Mouse (Mus musculus): ENCODE measurements at regions not wholly inside any gene's neighbourhood (a gene's known extent, or its start where the extent isn't known, plus 50 kb on each side); places are given as distances from the start of the nearest gene placed in this dataset.
"Not testable (repeated sequence)": the region's sequence is repeated elsewhere in the genome, so short reads cannot be mapped to it uniquely, and the experiment has no call there.

DNA sequence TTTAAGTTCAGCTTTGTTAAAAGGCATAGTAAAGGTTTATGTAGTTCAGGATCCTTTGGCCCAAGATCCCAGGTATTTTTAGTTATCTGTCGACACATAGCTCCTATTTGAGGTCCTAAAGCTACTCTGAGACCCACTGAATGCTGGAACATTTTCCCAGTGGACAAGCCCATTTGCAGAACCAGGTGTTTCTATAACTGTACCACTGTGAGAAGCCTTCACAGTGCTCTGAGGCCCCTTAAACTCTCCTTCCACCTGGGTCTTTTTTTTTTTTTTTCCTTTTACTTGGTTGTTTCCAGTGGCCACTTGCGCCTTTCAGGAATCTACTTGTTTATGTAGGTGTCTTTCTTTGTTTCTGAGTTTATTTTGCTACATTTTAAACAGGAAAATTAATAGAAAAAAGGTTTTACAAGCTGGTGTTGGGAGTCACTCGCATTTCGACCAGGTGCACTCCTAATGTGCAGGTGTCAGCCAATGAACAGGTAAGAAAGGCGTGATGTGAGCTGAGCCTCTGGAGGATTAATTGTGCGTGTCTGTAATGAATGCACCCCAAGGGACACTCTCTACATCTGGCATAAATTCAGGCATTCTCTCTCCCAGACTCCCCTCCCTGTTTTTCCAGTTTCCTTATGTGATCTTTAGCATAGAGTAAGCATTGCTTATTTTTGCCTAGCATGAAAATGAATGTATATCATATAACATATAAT is 310.3 kb upstream of the Hand2 start:
- Histone ChIP-seq H3K4me3 (ENCODE audit: insufficient read depth, low read depth, low read length) (no peak overlapping the region), H3K4me1 (ENCODE audit: control insufficient read depth, insufficient read depth, low read length) (no peaks in the 10 kb centered on the region), H3K36me3 (ENCODE audit: control insufficient read depth, insufficient read depth, low read length) (no peaks in the 10 kb centered on the region), H3K27me3 (replicated peaks; ENCODE audit: control insufficient read depth, insufficient read depth, low read length) (no peaks in the 10 kb centered on the region), H3K27ac (ENCODE audit: insufficient read depth, low read depth, low read length) (no peak overlapping the region)
- no peak for TF ChIP-seq CTCF (conservative IDR thresholded peaks at IDR 0.05; ENCODE audit: insufficient read depth, insufficient read length, low read depth, low read length)
- no peak for TF ChIP-seq POLR2A (IDR thresholded peaks at IDR 0.05; ENCODE audit: low read depth, low read length)
- DNase-seq: no peak
- 46% methylated on average over 6 of the region's 6 CpGs for WGBS

- Histone ChIP-seq H3K4me3 (ENCODE audit: insufficient read depth, low read depth, low read length) (no peak overlapping the region), H3K4me1 (ENCODE audit: control insufficient read depth, insufficient read depth, low read length) (no peaks in the 10 kb centered on the region), H3K27ac (ENCODE audit: insufficient read depth, low read depth, low read length) (no peak overlapping the region), H3K36me3 (ENCODE audit: control insufficient read depth, insufficient read depth, low read length) (no peaks in the 10 kb centered on the region), H3K27me3 (replicated peaks; ENCODE audit: control insufficient read depth, insufficient read depth, low read length) (no peaks in the 10 kb centered on the region)
- 74% methylated on average over 3 of the region's 3 CpGs for WGBS
- no peak for TF ChIP-seq POLR2A (IDR thresholded peaks at IDR 0.05; ENCODE audit: low read depth, low read length)
- TF ChIP-seq CTCF (conservative IDR thresholded peaks at IDR 0.05; ENCODE audit: insufficient read depth, insufficient read length, low read depth, low read length): no peak
- no peak for DNase-seq
These were observed 306.9 kb upstream of the Hand2 start for GRCm38 (mm10) chr8:57013813-57014320.

GRCm38 (mm10) chr8:57016329-57016728 is 304.5 kb upstream of the Hand2 start:
- TF ChIP-seq POLR2A (IDR thresholded peaks at IDR 0.05; ENCODE audit: low read depth, low read length) (no peak), CTCF (conservative IDR thresholded peaks at IDR 0.05; ENCODE audit: insufficient read depth, insufficient read length, low read depth, low read length) (no peak)
- no peak for DNase-seq
- WGBS: 65% methylated on average over 3 of the region's 3 CpGs
- Histone ChIP-seq H3K36me3 (ENCODE audit: control insufficient read depth, insufficient read depth, low read length) (no peaks in the 10 kb centered on the region), H3K27me3 (replicated peaks; ENCODE audit: control insufficient read depth, insufficient read depth, low read length) (no peaks in the 10 kb centered on the region), H3K4me1 (ENCODE audit: control insufficient read depth, insufficient read depth, low read length) (no peaks in the 10 kb centered on the region), H3K27ac (ENCODE audit: insufficient read depth, low read depth, low read length) (no peak overlapping the region), H3K4me3 (ENCODE audit: insufficient read depth, low read depth, low read length) (no peak overlapping the region)

GRCm38 (mm10) chr8:57028096-57028495 is 292.7 kb upstream of the Hand2 start:
- H3K4me3 ChIP-seq (ENCODE audit: insufficient read depth, low read depth, low read length); H3K27me3 ChIP-seq (replicated peaks; ENCODE audit: control insufficient read depth, insufficient read depth, low read length); H3K4me1 ChIP-seq (ENCODE audit: control insufficient read depth, insufficient read depth, low read length); H3K36me3 ChIP-seq (ENCODE audit: control insufficient read depth, insufficient read depth, low read length); H3K27ac ChIP-seq (ENCODE audit: insufficient read depth, low read depth, low read length); DNase-seq: not testable (repeated sequence)
- WGBS: 83% methylated on average over 1 of the region's 1 CpGs

- 82% methylated on average over 6 of the region's 6 CpGs for WGBS
- no peak overlapping the region for H3K4me3 ChIP-seq (ENCODE audit: insufficient read depth, low read depth, low read length)
- H3K36me3 ChIP-seq (ENCODE audit: control insufficient read depth, insufficient read depth, low read length): no peaks in the 10 kb centered on the region
- TF ChIP-seq POLR2A (IDR thresholded peaks at IDR 0.05; ENCODE audit: low read depth, low read length): no peak
- TF ChIP-seq CTCF (conservative IDR thresholded peaks at IDR 0.05; ENCODE audit: insufficient read depth, insufficient read length, low read depth, low read length): no peak
- no peak overlapping the region for H3K27ac ChIP-seq (ENCODE audit: insufficient read depth, low read depth, low read length)
- H3K4me1 ChIP-seq (ENCODE audit: control insufficient read depth, insufficient read depth, low read length): no peaks in the 10 kb centered on the region
- DNase-seq: no peak
- H3K27me3 ChIP-seq (replicated peaks; ENCODE audit: control insufficient read depth, insufficient read depth, low read length): no peaks in the 10 kb centered on the region
These were observed 272.3 kb upstream of the Hand2 start for GRCm38 (mm10) chr8:57048490-57048889.

- TF ChIP-seq CTCF (conservative IDR thresholded peaks at IDR 0.05; ENCODE audit: insufficient read depth, insufficient read length, low read depth, low read length) (no peak), POLR2A (IDR thresholded peaks at IDR 0.05; ENCODE audit: low read depth, low read length) (no peak)
- Histone ChIP-seq H3K36me3 (ENCODE audit: control insufficient read depth, insufficient read depth, low read length) (no peaks in the 10 kb centered on the region), H3K27me3 (replicated peaks; ENCODE audit: control insufficient read depth, insufficient read depth, low read length) (no peaks in the 10 kb centered on the region), H3K4me1 (ENCODE audit: control insufficient read depth, insufficient read depth, low read length) (no peaks in the 10 kb centered on the region), H3K27ac (ENCODE audit: insufficient read depth, low read depth, low read length) (no peak overlapping the region), H3K4me3 (ENCODE audit: insufficient read depth, low read depth, low read length) (no peak overlapping the region)
- DNase-seq: no peak
- 84% methylated on average over 3 of the region's 3 CpGs for WGBS
These were observed 271.9 kb upstream of the Hand2 start for GRCm38 (mm10) chr8:57048909-57049308.

GRCm38 (mm10) chr8:57052661-57053060 is 268.1 kb upstream of the Hand2 start:
- Histone ChIP-seq H3K36me3 (ENCODE audit: control insufficient read depth, insufficient read depth, low read length) (no peaks in the 10 kb centered on the region), H3K4me3 (ENCODE audit: insufficient read depth, low read depth, low read length) (no peak overlapping the region), H3K27me3 (replicated peaks; ENCODE audit: control insufficient read depth, insufficient read depth, low read length) (no peaks in the 10 kb centered on the region), H3K27ac (ENCODE audit: insufficient read depth, low read depth, low read length) (no peak overlapping the region), H3K4me1 (ENCODE audit: control insufficient read depth, insufficient read depth, low read length) (no peaks in the 10 kb centered on the region)
- TF ChIP-seq POLR2A (IDR thresholded peaks at IDR 0.05; ENCODE audit: low read depth, low read length) (no peak), CTCF (conservative IDR thresholded peaks at IDR 0.05; ENCODE audit: insufficient read depth, insufficient read length, low read depth, low read length) (no peak)
- DNase-seq: no peak
- WGBS: 69% methylated on average over 4 of the region's 4 CpGs

Measured in kidney, adult 2 months (tissue).